Mouse (Mus musculus) lung, adult 2 months (tissue): ENCODE data around the gene Map2k6.

Source experiments
- CTCF ChIP-seq: fragments of 200-500 bp; IDR thresholded peaks from 2 replicates; pipeline ENCODE4 v1.5.1; 2011; ENCODE audit warnings: mild to moderate bottlenecking, low read length, control low read depth; ENCODE audit not compliant: insufficient read depth
- POLR2A ChIP-seq: fragments of 200-500 bp; IDR thresholded peaks from 2 replicates; pipeline ENCODE4 v1.6.1; 2011; ENCODE audit warnings: low read depth, mild to moderate bottlenecking, control low read depth, low read length, borderline replicate concordance; ENCODE audit errors: extremely low read depth

GRCm38 (mm10) chr11:110453445-110454154, 54.7 kb downstream of the Map2k6 start:
- TF ChIP-seq POLR2A (no peak), CTCF (no peak)
